Mouse (Mus musculus): ENCODE measurements around the gene Klrb1f. TPM values are rescaled to one million over a fixed set of nuclear protein-coding genes. Genes with fewer than 3 reads are reported as not detected.
"Not testable (repeated sequence)": the region's sequence is repeated elsewhere in the genome, so short reads cannot be mapped to it uniquely, and the experiment has no call there.

The Klrb1f gene
- total and polyA plus RNA-seq, 3 experiments, result 1.2 TPM; not detected in 2

GRCm38 (mm10) chr6:129010505-129010873 is 35.2 kb upstream of the Klrb1f start:
- no peak for DNase-seq
- WGBS, result 74% methylated on average over 3 of the region's 3 CpGs
- no peaks in the 10 kb centered on the region for H3K79me2 ChIP-seq (replicated peaks; ENCODE audit: control insufficient read depth, insufficient read depth, low read length)
- no peak overlapping the region for H3K27ac ChIP-seq
- H3K4me1 ChIP-seq (ENCODE audit: control insufficient read depth, insufficient read depth, low read length), result no peaks in the 10 kb centered on the region
- H3K36me3 ChIP-seq (ENCODE audit: control insufficient read depth, insufficient read depth, low read length), result no peaks in the 10 kb centered on the region
- H3K4me3 ChIP-seq, result no peak overlapping the region
- intact Hi-C loops (cut with DNase I), result no loop called here
- H3K9ac ChIP-seq (ENCODE audit: low read depth, low read length), result no peak overlapping the region
- no peak for TF ChIP-seq CTCF (IDR thresholded peaks at IDR 0.05)
- no peak for TF ChIP-seq POLR2A (IDR thresholded peaks at IDR 0.05; ENCODE audit: insufficient read depth, low read depth, low read length)
- no peak for TF ChIP-seq EP300 (IDR thresholded peaks at IDR 0.05; ENCODE audit: insufficient read depth, low read depth, low read length)
- H3K27me3 ChIP-seq (ENCODE audit: control insufficient read depth, insufficient read depth, low read length), result no peaks in the 10 kb centered on the region

GRCm38 (mm10) chr6:129012012-129012411 is 33.7 kb upstream of the Klrb1f start:
- H3K4me1 ChIP-seq (ENCODE audit: control insufficient read depth, insufficient read depth, low read length); H3K27me3 ChIP-seq (ENCODE audit: control insufficient read depth, insufficient read depth, low read length); H3K4me3 ChIP-seq; intact Hi-C loops (cut with DNase I); DNase-seq; H3K79me2 ChIP-seq (replicated peaks; ENCODE audit: control insufficient read depth, insufficient read depth, low read length); H3K36me3 ChIP-seq (ENCODE audit: control insufficient read depth, insufficient read depth, low read length); H3K9ac ChIP-seq (ENCODE audit: low read depth, low read length); H3K27ac ChIP-seq: not testable (repeated sequence)
- WGBS, result 94% methylated on average over 20 of the region's 23 CpGs

DNA sequence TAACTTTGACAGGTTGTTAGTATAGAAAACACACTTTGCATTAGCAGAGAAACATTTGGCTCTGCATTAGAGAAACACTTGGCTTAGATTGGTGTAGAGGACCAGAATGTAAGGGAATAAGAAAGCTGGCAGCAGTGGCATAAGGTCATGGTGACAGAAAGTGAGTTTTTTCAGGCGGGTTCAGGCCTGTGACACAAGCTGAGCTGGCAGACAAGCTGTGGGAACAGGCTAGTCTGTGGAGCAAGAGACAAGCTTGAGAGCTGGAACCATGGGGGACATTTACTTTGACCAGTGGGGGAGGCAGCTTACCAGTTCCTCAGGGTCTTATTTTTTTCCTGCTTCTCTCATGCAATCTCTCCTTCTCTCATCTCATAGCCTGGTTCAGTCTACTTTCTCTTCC is 32.7 kb upstream of the Klrb1f start:
- DNase-seq, result no peak
- Histone ChIP-seq H3K4me1 (ENCODE audit: control insufficient read depth, insufficient read depth, low read length) (no peaks in the 10 kb centered on the region), H3K4me3 (no peak overlapping the region), H3K27me3 (ENCODE audit: control insufficient read depth, insufficient read depth, low read length) (no peaks in the 10 kb centered on the region), H3K27ac (no peak overlapping the region), H3K36me3 (ENCODE audit: control insufficient read depth, insufficient read depth, low read length) (no peaks in the 10 kb centered on the region), H3K79me2 (replicated peaks; ENCODE audit: control insufficient read depth, insufficient read depth, low read length) (no peaks in the 10 kb centered on the region), H3K9ac (ENCODE audit: low read depth, low read length) (no peak overlapping the region)
- TF ChIP-seq POLR2A (IDR thresholded peaks at IDR 0.05; ENCODE audit: insufficient read depth, low read depth, low read length) (no peak), CTCF (IDR thresholded peaks at IDR 0.05) (no peak), EP300 (IDR thresholded peaks at IDR 0.05; ENCODE audit: insufficient read depth, low read depth, low read length) (no peak)
- intact Hi-C loops (cut with DNase I), result no loop called here
- whole genome bisulfite sequencing, result 62% methylated on average over 1 of the region's 1 CpGs

GRCm38 (mm10) chr6:129013762-129014276 is 31.9 kb upstream of the Klrb1f start:
- intact Hi-C loops (cut with DNase I), result no loop called here
- WGBS, result 80% methylated on average over 5 of the region's 5 CpGs
- TF ChIP-seq CTCF (IDR thresholded peaks at IDR 0.05), result no peak

DNA sequence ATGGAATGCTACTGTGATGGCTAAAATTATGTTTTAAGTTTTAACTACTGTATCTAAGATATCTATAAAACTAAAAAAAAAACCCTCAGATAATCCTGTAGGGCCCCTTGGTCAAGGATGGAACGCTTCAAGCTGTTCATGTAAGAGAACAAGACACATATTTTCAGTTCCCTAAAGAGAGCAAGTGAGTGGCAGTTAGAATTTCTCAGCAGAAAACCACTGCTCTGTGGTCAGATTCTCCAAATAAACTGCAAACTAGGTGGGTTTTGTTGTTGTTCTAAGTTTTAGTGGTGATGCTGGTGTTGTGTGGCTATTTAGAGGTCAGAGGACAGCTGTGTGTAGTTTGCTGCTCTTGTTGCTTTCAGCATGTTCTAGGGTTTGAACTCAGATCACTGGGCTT is 31.3 kb upstream of the Klrb1f start:
- Histone ChIP-seq H3K36me3 (ENCODE audit: control insufficient read depth, insufficient read depth, low read length) (no peaks in the 10 kb centered on the region), H3K4me3 (no peak overlapping the region), H3K4me1 (ENCODE audit: control insufficient read depth, insufficient read depth, low read length) (no peaks in the 10 kb centered on the region), H3K27me3 (ENCODE audit: control insufficient read depth, insufficient read depth, low read length) (no peaks in the 10 kb centered on the region), H3K79me2 (replicated peaks; ENCODE audit: control insufficient read depth, insufficient read depth, low read length) (no peaks in the 10 kb centered on the region), H3K9ac (ENCODE audit: low read depth, low read length) (no peak overlapping the region), H3K27ac (no peak overlapping the region)
- DNase-seq, result no peak
- intact Hi-C loops (cut with DNase I), result no loop called here
- TF ChIP-seq EP300 (IDR thresholded peaks at IDR 0.05; ENCODE audit: insufficient read depth, low read depth, low read length), result no peak
- TF ChIP-seq POLR2A (IDR thresholded peaks at IDR 0.05; ENCODE audit: insufficient read depth, low read depth, low read length), result no peak
- TF ChIP-seq CTCF (IDR thresholded peaks at IDR 0.05), result no peak
- WGBS, result 76% methylated on average over 1 of the region's 1 CpGs

More at GRCm38 (mm10) chr6:129013762-129014276, 31.9 kb upstream of the Klrb1f start:
- DNase-seq, result no peak
- Histone ChIP-seq H3K27me3 (ENCODE audit: control insufficient read depth, insufficient read depth, low read length) (no peaks in the 10 kb centered on the region), H3K4me1 (ENCODE audit: control insufficient read depth, insufficient read depth, low read length) (no peaks in the 10 kb centered on the region), H3K36me3 (ENCODE audit: control insufficient read depth, insufficient read depth, low read length) (no peaks in the 10 kb centered on the region), H3K27ac (no peak overlapping the region), H3K4me3 (no peak overlapping the region), H3K9ac (ENCODE audit: low read depth, low read length) (no peak overlapping the region), H3K79me2 (replicated peaks; ENCODE audit: control insufficient read depth, insufficient read depth, low read length) (no peaks in the 10 kb centered on the region)

DNA sequence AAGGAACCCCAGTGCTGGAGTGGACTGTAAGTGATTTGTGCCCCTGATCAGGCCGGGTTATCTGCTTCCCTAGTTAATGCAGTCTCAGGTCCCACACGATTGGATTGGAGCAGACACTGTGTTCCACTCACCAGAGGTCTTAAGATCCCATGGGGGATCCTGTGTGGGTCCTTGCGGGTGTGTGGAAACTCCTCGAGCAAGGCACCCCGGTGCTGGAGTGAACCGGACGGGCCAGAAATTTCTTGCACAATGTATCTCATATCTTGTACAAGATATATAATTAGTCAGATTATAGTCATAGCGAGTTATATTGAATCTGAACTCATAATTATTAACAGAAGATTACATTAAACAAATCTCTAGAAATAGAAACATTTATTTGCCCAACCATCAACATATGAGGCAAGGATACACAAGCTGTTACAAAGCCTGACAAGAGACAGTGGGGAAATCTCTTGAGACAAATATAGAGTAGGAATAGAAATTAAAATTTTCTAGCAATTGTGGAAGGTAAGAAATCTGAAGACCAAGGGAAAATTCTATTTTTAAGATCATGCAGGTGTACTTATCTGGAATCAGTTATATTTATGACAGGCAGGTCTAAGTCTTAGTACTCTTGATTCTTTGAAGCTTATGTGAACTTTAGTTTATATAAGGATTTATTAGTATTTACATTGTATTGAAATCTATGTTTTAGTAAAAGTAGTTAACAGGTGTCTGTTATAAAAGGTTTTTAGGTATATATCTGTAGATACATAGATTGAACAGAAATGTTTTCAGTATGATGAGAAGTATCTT is 18.1 kb upstream of the Klrb1f start:
- no peaks in the 10 kb centered on the region; the same call in 1 of the 2 replicates for H3K36me3 ChIP-seq (ENCODE audit: control insufficient read depth, insufficient read depth, low read length)
- H3K4me3 ChIP-seq, result no peak overlapping the region
- intact Hi-C loops (cut with DNase I), result no loop called here
- no peak overlapping the region for H3K9ac ChIP-seq (ENCODE audit: low read depth, low read length)
- no peak for DNase-seq
- WGBS, result 81% methylated on average over 8 of the region's 8 CpGs
- no peaks in the 10 kb centered on the region for H3K79me2 ChIP-seq (replicated peaks; ENCODE audit: control insufficient read depth, insufficient read depth, low read length)
- no peaks in the 10 kb centered on the region; the same call in 1 of the 2 replicates for H3K4me1 ChIP-seq (ENCODE audit: control insufficient read depth, insufficient read depth, low read length)
- H3K27me3 ChIP-seq (ENCODE audit: control insufficient read depth, insufficient read depth, low read length), result no peaks in the 10 kb centered on the region
- TF ChIP-seq EP300 (IDR thresholded peaks at IDR 0.05; ENCODE audit: insufficient read depth, low read depth, low read length), result no peak
- TF ChIP-seq POLR2A (IDR thresholded peaks at IDR 0.05; ENCODE audit: insufficient read depth, low read depth, low read length), result no peak
- TF ChIP-seq CTCF (IDR thresholded peaks at IDR 0.05), result no peak
- H3K27ac ChIP-seq, result no peak overlapping the region
